Mouse (Mus musculus) embryonic facial prominence, embryonic 12.5 days (tissue): Measurements from ENCODE around the gene Il2ra. TPM values are rescaled to one million over a fixed set of nuclear protein-coding genes. Genes with fewer than 3 reads are reported as not detected.

Experiments used
- ATAC-seq: fragments of 200-750 bp; cut with Nextera tagmentation; 2 replicates; pipeline ENCODE4 v1.8.0; 2017; ENCODE audit not compliant: insufficient number of reproducible peaks, insufficient read depth, low FRiP score, low TSS enrichment
- H3K27ac ChIP-seq: fragments of 300-500 bp; sonication (generic); 2 replicates; pipeline ENCODE4 v1.5.1; 2016; ENCODE audit warnings: mild to moderate bottlenecking
- H3K27me3 ChIP-seq: fragments of 300-500 bp; sonication (generic); 2 replicates; pipeline ENCODE4 v1.6.1; 2016; ENCODE audit warnings: mild to moderate bottlenecking, moderate library complexity
- H3K36me3 ChIP-seq: fragments of 300-500 bp; sonication (generic); 2 replicates; pipeline ENCODE4 v1.6.1; 2016; ENCODE audit warnings: mild to moderate bottlenecking
- H3K4me1 ChIP-seq: fragments of 300-500 bp; sonication (generic); 2 replicates; pipeline ENCODE4 v1.6.1; 2016
- H3K4me2 ChIP-seq: fragments of 300-500 bp; sonication (generic); replicated peaks from 2 replicates; pipeline ENCODE4 v1.6.1; 2016; ENCODE audit warnings: mild to moderate bottlenecking, moderate library complexity
- H3K4me3 ChIP-seq: fragments of 300-500 bp; sonication (generic); 2 replicates; pipeline ENCODE4 v1.5.1; 2016; ENCODE audit warnings: mild to moderate bottlenecking
- H3K9ac ChIP-seq: fragments of 300-500 bp; sonication (generic); 2 replicates; pipeline ENCODE4 v1.6.1; 2016; ENCODE audit warnings: mild to moderate bottlenecking, moderate library complexity
- H3K9me3 ChIP-seq: fragments of 300-500 bp; sonication (generic); 2 replicates; pipeline ENCODE4 v1.6.1; 2016; ENCODE audit warnings: mild to moderate bottlenecking, moderate library complexity
- WGBS: fragments of 180-500 bp; shearing (Covaris S2); methylation state at CpG from one replicate; pipeline ENCODE4 v1.1.7; 2016; 5-methylcytosine and 5-hydroxymethylcytosine counted together
- polyA plus RNA-seq: library from polyadenylated mRNA; unstranded; fragments of >200 nt; fragmentation: Nextera tagmentation; extraction: Ambion mirVana; gene quantifications from 2 replicates; pipeline ENCODE4 v1.2.1, GENCODE M21; 2016

The Il2ra gene
- polyA plus RNA-seq, 1 experiment from 2014 or later, result not detected

GRCm38 (mm10) chr2:11686512-11686911, 43.9 kb downstream of the Il2ra start:
- no peaks in the 10 kb centered on the region for H3K27me3 ChIP-seq
- ATAC-seq, result no peak
- H3K27ac ChIP-seq, result no peak overlapping the region
- WGBS, result 86% methylated on average over 4 of the region's 4 CpGs
- no peaks in the 10 kb centered on the region for H3K36me3 ChIP-seq
- H3K4me3 ChIP-seq, result no peak overlapping the region
- no peaks in the 10 kb centered on the region for H3K4me1 ChIP-seq
- no peaks in the 10 kb centered on the region for H3K9me3 ChIP-seq
- no peak overlapping the region for H3K9ac ChIP-seq
- no peak overlapping the region for H3K4me2 ChIP-seq

- no peak overlapping the region for H3K27ac ChIP-seq
- ATAC-seq, result no peak
- no peaks in the 10 kb centered on the region for H3K27me3 ChIP-seq
- H3K36me3 ChIP-seq, result no peaks in the 10 kb centered on the region
- H3K4me1 ChIP-seq, result no peaks in the 10 kb centered on the region
- WGBS, result 19% methylated on average over 3 of the region's 3 CpGs
- no peak overlapping the region for H3K4me2 ChIP-seq
- H3K9ac ChIP-seq, result no peak overlapping the region
- H3K9me3 ChIP-seq, result no peaks in the 10 kb centered on the region
- H3K4me3 ChIP-seq, result no peak overlapping the region
These were observed 44.8 kb downstream of the Il2ra start for GRCm38 (mm10) chr2:11687436-11687835.

- Histone ChIP-seq H3K36me3 (no peaks in the 10 kb centered on the region), H3K4me3 (no peak overlapping the region), H3K9ac (no peak overlapping the region), H3K27ac (no peak overlapping the region), H3K4me2 (no peak overlapping the region), H3K27me3 (no peaks in the 10 kb centered on the region), H3K4me1 (no peaks in the 10 kb centered on the region), H3K9me3 (no peaks in the 10 kb centered on the region)
- ATAC-seq, result no peak
- 79% methylated on average over 8 of the region's 8 CpGs for WGBS
These were observed 47.7 kb downstream of the Il2ra start for GRCm38 (mm10) chr2:11690201-11690890.

GRCm38 (mm10) chr2:11693352-11693751, 50.7 kb downstream of the Il2ra start:
- no peak for ATAC-seq
- Histone ChIP-seq H3K27me3 (no peaks in the 10 kb centered on the region), H3K4me1 (no peaks in the 10 kb centered on the region), H3K4me3 (no peak overlapping the region), H3K36me3 (no peaks in the 10 kb centered on the region), H3K9me3 (no peaks in the 10 kb centered on the region), H3K27ac (no peak overlapping the region), H3K9ac (no peak overlapping the region), H3K4me2 (no peak overlapping the region)
- WGBS, result 84% methylated on average over 4 of the region's 4 CpGs

GRCm38 (mm10) chr2:11694104-11694503, 51.5 kb downstream of the Il2ra start:
- no peak overlapping the region for H3K4me3 ChIP-seq
- ATAC-seq, result no peak
- no peak overlapping the region for H3K4me2 ChIP-seq
- H3K27me3 ChIP-seq, result no peaks in the 10 kb centered on the region
- no peaks in the 10 kb centered on the region for H3K4me1 ChIP-seq
- H3K27ac ChIP-seq, result no peak overlapping the region
- H3K9ac ChIP-seq, result no peak overlapping the region
- H3K9me3 ChIP-seq, result no peaks in the 10 kb centered on the region
- WGBS, result 74% methylated on average over 2 of the region's 2 CpGs
- no peaks in the 10 kb centered on the region for H3K36me3 ChIP-seq

GRCm38 (mm10) chr2:11695867-11696266, 53.3 kb downstream of the Il2ra start:
- WGBS, result 68% methylated on average over 2 of the region's 2 CpGs
- H3K4me3 ChIP-seq, result no peak overlapping the region
- H3K4me2 ChIP-seq, result no peak overlapping the region
- H3K27ac ChIP-seq, result no peak overlapping the region
- no peaks in the 10 kb centered on the region for H3K9me3 ChIP-seq
- H3K27me3 ChIP-seq, result no peaks in the 10 kb centered on the region
- no peaks in the 10 kb centered on the region for H3K4me1 ChIP-seq
- no peaks in the 10 kb centered on the region for H3K36me3 ChIP-seq
- H3K9ac ChIP-seq, result no peak overlapping the region
- no peak for ATAC-seq

- H3K4me3 ChIP-seq, result no peak overlapping the region
- 0 out of 2 replicates have a peak, but pooled peaks cover 3% of the 10 kb centered on the region for H3K27me3 ChIP-seq
- no peak overlapping the region for H3K4me2 ChIP-seq
- no peaks in the 10 kb centered on the region for H3K36me3 ChIP-seq
- no peak overlapping the region for H3K9ac ChIP-seq
- H3K4me1 ChIP-seq, result no peaks in the 10 kb centered on the region
- no peak overlapping the region for H3K27ac ChIP-seq
- no peaks in the 10 kb centered on the region for H3K9me3 ChIP-seq
- no peak for ATAC-seq
- WGBS, result 50% methylated on average over 5 of the region's 5 CpGs
These were observed 56.4 kb downstream of the Il2ra start for GRCm38 (mm10) chr2:11698994-11699393.

GRCm38 (mm10) chr2:11699905-11700304, 57.3 kb downstream of the Il2ra start:
- H3K27ac ChIP-seq, result no peak overlapping the region
- 85% methylated on average over 2 of the region's 2 CpGs for WGBS
- no peak overlapping the region for H3K4me3 ChIP-seq
- no peak for ATAC-seq
- H3K27me3 ChIP-seq, result peaks cover 9% of the 10 kb centered on the region; the same call in 1 of the 2 replicates
- H3K9ac ChIP-seq, result no peak overlapping the region
- peaks cover under 1% of the 10 kb centered on the region; the same call in 1 of the 2 replicates for H3K4me1 ChIP-seq
- no peak overlapping the region for H3K4me2 ChIP-seq
- H3K36me3 ChIP-seq, result no peaks in the 10 kb centered on the region
- no peaks in the 10 kb centered on the region for H3K9me3 ChIP-seq

GRCm38 (mm10) chr2:11705201-11706025, 62.8 kb downstream of the Il2ra start, which contains the start of gene Il15ra:
Gene Il15ra (plus strand): TSS chr2:11705290.
- Histone ChIP-seq H3K9ac (peak within 1 kb of the TSS; percentile 54), H3K9me3 (no peaks in the 10 kb centered on the region), H3K4me2 (peak within 1 kb of the TSS; percentile 98), H3K27me3 (peaks cover 45% of the 10 kb centered on the region), H3K4me3 (peak within 1 kb of the TSS; percentile 68), H3K36me3 (no peaks in the 10 kb centered on the region), H3K27ac (no peak within 1 kb of the TSS), H3K4me1 (peaks cover 10% of the 10 kb centered on the region; the same call in 1 of the 2 replicates)
- ATAC-seq, result peak; percentile 37; the same call in 1 of the 2 replicates
- under 1% methylated on average over 37 of the region's 37 CpGs for WGBS

GRCm38 (mm10) chr2:11706030-11706745, 63.6 kb downstream of the Il2ra start:
- WGBS, result 3% methylated on average over 28 of the region's 28 CpGs
- no peaks in the 10 kb centered on the region for H3K36me3 ChIP-seq
- H3K4me3 ChIP-seq, result peak overlapping the region; percentile 68
- ATAC-seq, result peak; percentile 19; the same call in 1 of the 2 replicates
- no peaks in the 10 kb centered on the region for H3K9me3 ChIP-seq
- H3K9ac ChIP-seq, result peak overlapping the region; percentile 54
- H3K27me3 ChIP-seq, result peaks cover 45% of the 10 kb centered on the region
- H3K4me1 ChIP-seq, result peaks cover 10% of the 10 kb centered on the region; the same call in 1 of the 2 replicates
- peak overlapping the region; percentile 98 for H3K4me2 ChIP-seq
- no peak overlapping the region for H3K27ac ChIP-seq

GRCm38 (mm10) chr2:11706746-11707065, 64.1 kb downstream of the Il2ra start:
- H3K4me1 ChIP-seq, result peaks cover 10% of the 10 kb centered on the region; the same call in 1 of the 2 replicates
- 38% methylated on average over 6 of the region's 6 CpGs for WGBS
- peaks cover 45% of the 10 kb centered on the region for H3K27me3 ChIP-seq
- H3K4me2 ChIP-seq, result peak overlapping the region; percentile 98
- no peak for ATAC-seq
- no peak overlapping the region for H3K4me3 ChIP-seq
- H3K9me3 ChIP-seq, result no peaks in the 10 kb centered on the region
- H3K27ac ChIP-seq, result no peak overlapping the region
- H3K9ac ChIP-seq, result no peak overlapping the region
- no peaks in the 10 kb centered on the region for H3K36me3 ChIP-seq
